Mouse (Mus musculus) splenic B cell, adult 2 months (primary cell): ENCODE results near the gene Scd3.
"Not testable (repeated sequence)": the region's sequence is repeated elsewhere in the genome, so short reads cannot be mapped to it uniquely, and the experiment has no call there.

Experiments
- DNase-seq: peaks from one replicate; pipeline ENCODE4 v3.0.0-alpha.2; 2011; ENCODE audit warnings: low read depth, low spot score
- H3K27me3 ChIP-seq: 2 replicates; pipeline ENCODE4 v1.6.1; 2012; ENCODE audit warnings: mild to moderate bottlenecking, low read length, moderate library complexity, mixed read lengths; ENCODE audit not compliant: control insufficient read depth, poor library complexity, insufficient read depth, severe bottlenecking
- H3K36me3 ChIP-seq: 2 replicates; pipeline ENCODE4 v1.6.1; 2012; ENCODE audit warnings: mild to moderate bottlenecking, low read length, moderate library complexity, mixed read lengths; ENCODE audit not compliant: control insufficient read depth, poor library complexity, insufficient read depth, severe bottlenecking

Scd3 gene

DNA sequence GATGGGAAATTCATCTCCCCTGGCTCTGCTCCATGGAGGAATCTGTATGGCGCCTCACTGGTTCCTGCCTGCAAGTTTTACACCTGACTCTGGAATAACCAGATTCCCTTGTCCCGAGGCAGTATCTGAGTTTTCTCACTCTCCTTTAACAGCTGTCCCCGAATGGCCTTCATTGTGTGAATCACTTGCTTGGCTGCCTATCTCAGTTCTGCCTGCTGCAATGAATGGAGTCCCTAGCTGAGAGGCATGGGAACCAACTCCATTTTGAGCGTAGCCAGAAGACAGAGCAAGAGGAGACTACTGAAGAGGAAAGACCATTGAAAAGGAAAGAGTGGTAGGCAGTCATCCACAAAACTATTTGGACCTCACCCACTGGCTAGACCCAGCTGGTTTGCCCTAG is 70.6 kb downstream of the Scd3 start:
- Histone ChIP-seq H3K36me3 (no peaks in the 10 kb centered on the region), H3K27me3 (no peaks in the 10 kb centered on the region)
- DNase-seq, result no peak

DNA sequence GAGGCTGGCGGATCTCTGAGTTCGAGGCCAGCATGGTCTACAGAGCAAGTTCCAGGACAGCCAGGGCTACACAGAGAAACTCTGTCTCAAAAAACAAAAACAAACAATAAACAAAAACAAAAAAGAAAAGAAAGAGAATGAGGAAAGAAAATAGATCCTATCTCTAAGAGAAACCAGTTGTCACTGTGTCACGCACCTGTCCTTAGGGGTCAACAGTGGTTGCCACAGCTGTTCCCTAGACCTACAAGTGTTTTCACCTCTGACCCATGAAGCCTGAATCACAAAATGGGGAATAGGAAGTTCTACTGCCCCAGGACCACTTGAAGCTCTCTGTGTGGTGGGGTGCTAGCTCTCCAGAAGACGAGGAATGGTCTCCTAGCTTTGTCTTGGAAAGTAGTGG is 71.4 kb downstream of the Scd3 start:
- DNase-seq, result no peak
- H3K36me3 ChIP-seq, result no peaks in the 10 kb centered on the region
- no peaks in the 10 kb centered on the region for H3K27me3 ChIP-seq

DNA sequence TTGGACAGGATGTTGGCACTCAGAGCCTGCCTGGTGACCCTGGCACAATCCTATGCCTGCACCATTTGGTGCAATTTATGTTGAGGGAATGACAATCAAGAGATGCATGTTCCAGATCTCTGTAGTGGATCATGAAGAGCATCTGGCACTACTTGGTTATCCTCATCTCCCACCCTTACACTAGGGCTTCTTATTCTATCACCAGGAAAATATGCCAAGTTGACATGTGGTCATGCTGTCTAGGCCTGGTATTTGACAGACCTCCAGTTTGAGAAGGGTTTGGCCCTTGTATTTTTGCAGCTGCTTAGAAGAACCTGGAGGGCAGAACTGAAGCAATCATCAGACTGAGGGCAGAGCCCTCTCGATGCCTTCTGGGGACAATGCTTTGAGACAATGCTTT is 72.3 kb downstream of the Scd3 start:
- Histone ChIP-seq H3K36me3 (no peaks in the 10 kb centered on the region), H3K27me3 (no peaks in the 10 kb centered on the region)
- no peak for DNase-seq

DNA sequence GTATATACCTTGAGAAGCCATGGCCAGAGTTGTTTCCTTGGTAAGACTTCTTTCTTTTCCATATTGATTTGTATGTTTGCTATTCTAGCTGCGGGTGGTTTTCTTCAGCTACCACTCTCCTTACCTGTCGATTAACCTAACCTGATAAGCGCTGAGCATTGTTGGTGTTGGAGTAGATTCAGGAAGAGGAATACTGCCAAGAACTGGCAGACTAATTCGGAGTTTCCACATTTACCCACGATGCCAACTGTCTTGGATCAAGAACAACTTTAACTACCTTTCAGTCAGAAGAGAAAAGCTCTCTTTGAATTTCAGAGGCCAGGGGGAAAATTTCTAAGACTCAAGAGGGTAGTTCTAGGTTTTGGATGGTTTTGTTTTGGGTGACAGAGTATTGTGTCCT is 73.8 kb downstream of the Scd3 start:
- Histone ChIP-seq H3K36me3 (no peaks in the 10 kb centered on the region), H3K27me3 (no peaks in the 10 kb centered on the region)
- no peak for DNase-seq

DNA sequence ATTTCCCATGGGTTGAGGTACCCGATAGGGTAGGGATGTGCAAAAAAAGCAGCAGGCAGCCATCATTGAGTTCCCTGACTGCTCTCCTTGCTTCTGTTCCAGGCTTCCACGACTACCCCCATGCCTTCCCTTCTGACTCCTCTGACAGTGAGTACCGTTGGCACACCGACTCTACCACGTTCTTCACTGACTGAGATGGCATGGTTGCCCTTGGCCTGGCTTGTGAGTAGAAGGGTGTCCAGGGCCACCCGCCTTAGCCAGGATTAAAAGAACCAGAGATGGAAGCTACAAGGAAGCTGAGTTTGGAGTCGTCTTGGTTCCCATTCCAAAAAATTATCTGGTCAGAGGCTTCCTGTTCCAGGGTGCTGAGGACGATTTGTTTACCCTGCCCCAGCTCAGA is 74.9 kb downstream of the Scd3 start:
- no peak for DNase-seq
- no peaks in the 10 kb centered on the region for H3K27me3 ChIP-seq
- H3K36me3 ChIP-seq, result no peaks in the 10 kb centered on the region

DNA sequence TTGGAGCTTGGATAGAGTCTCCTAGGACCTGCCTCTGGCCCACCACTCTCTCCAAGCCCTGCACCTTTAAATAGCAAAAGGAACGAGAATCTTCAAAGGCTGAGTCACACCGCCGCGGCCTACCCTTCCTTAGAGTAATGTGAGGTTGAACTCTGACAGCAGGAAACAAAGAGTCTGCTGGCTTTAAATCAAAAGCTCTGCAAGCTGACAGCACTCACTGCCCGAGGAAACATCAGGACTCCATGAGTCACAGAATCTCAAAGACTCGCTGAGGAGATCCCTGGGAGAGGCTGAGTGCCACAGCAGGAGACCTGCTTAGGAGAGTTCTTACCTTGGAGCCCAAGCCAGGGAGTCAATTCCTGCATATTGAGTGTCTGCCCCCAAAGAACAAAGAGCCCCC is 77.7 kb downstream of the Scd3 start:
- no peaks in the 10 kb centered on the region for H3K36me3 ChIP-seq
- no peaks in the 10 kb centered on the region for H3K27me3 ChIP-seq
- DNase-seq, result no peak

DNA sequence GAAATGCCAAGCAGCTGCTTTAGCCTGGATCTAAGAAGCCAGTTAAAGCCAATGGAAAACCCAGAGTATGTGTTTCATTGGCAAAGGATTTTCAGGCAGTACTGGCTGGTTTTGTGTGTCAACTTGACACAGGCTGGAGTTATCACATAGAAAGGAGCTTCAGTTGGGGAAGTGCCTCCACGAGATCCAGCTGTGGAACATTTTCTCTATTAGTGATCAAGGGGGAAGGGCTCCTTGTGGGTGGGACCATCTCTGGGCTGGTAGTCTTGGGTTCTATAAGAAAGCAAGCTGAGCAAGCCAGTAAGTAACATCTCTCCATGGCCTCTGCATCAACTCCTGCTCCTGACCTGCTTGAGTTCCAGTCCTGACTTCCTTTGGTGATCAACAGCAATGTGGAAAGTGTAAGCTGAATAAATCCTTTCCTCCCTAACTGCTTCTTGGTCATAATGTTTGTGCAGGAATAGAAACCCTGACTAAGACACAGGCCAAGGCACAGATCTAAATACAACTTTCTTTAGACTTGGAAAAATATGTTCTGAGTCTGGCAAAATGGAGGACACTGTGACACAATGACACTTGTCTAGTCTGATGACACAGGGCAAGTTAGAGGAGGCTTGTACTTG is 78.9 kb downstream of the Scd3 start:
- not testable (repeated sequence) for DNase-seq, H3K27me3 ChIP-seq, H3K36me3 ChIP-seq

DNA sequence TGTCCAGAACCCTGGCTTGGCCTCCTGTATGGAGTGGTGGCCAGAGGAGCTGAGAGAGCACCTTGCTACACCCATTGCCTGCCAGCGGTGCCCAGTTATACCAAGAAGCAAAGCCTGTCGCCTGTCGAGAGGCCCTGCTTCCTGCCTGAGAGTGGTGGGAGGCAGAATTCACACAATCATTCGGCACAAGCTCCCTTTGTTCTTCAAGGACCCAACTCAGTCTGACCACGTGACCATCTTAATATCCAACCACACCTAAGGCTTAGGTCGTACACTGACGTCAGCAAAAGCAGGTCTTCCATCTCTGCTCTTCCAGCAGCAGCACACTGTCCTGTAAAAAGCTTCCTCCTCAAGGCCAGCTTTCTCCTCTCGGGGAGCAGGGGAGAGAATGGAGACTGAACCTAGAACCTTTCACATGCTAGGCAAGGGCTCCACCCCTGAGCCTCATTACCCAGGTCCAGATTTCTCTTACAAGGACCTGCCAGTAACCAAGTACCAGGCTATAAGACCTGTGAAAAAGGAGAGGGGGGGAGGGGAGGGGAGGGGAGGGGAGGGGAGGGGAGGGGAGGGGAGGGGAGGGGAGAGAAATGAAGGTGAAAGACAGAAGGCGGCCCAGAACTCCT is 79.6 kb downstream of the Scd3 start:
- DNase-seq, result peak; percentile 67
- H3K36me3 ChIP-seq, result no peaks in the 10 kb centered on the region
- no peaks in the 10 kb centered on the region for H3K27me3 ChIP-seq

DNA sequence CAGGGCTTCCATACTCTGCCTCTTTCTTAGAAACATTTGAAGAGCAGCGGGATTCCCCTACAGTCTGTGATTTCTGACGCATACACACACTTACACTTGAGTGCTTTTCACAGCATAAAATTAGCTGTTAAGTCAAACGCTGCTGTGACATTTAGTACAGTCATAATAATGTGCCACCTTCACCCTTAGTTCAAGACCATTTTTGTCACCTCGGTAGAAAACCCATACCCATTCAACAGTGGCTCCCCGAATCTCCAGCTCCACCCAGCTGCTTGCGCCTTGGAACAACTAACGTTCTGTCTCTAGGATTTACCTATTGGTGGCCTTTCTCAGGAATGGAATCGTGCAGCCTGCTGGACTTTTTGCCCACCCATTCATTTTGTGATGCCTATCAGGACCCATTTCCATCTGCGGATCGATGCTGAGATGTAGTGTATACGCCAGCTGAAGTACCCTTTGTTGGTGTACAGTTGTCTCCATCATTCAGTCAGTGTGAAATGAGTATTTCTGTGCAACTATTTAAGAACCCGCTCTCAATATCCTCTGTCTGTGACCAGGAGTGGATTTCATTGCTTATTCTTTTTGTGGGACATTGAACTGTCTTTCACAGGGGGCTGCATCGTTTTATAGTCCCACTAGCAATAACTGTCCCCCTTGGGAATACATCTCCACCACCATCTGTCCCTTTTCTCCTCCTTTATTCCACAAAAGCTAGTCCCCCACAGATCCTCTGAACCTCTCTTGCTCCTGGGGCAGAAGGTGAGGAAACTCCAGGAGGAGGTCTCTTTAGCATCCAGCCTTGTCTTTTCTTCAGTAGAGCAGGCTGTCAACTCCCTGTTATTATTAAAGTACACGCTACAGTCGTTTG is 80.3 kb downstream of the Scd3 start:
- H3K36me3 ChIP-seq, result no peaks in the 10 kb centered on the region
- peak; percentile 88 for DNase-seq
- H3K27me3 ChIP-seq, result no peaks in the 10 kb centered on the region

DNA sequence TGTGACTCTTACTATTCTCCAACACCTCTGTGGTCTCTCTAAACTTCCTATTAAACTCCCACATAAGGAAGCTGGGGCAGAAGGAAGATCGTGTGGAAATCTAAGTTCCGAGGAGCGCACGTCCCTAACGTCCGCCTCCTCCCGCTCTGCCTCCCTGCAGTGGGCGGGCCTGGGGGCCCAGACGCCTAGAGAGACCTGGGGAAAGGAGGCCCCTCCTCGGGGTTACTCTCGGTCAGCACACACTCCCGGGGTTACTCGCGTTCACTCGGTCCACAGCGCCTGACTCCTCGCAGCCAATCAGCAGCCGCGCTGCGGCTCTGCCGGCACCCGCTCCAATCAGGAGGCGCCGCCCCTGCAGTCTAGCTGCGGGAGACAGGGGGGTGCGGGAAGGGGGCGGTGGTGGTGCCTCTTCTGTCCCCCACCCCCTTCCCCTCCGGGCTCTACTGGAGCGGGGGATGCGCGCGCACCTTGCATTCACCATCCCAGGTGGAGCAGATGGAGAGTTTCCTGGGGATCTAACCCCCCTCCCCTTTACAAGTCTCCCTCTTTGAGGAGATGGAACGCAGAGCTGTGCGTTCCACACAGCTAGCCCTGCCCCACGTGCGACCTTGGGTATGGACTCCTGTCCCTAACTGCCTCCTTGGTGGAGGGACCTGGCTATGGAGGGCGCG is 81.1 kb downstream of the Scd3 start:
- peak; percentile 94 for DNase-seq
- no peaks in the 10 kb centered on the region for H3K27me3 ChIP-seq
- H3K36me3 ChIP-seq, result no peaks in the 10 kb centered on the region

DNA sequence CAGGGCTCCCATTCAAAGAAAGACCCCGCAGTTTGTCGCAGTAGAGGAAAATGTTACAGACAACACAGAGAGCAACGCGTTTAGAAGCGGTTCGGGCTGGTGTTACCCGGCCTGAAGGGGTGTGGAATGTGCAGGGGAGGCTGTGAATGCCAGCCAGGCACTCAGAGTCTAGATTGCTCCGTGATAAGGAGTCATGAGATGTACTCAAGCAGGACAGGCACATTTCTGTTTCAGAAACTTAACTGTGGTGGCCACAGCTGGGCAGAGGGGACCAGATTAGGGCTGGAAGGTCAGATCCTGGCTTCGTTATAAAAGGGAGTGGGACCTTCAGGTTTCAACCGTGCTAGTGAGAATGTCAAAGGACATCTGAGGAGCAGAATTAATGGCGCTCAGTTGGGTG is 81.7 kb downstream of the Scd3 start:
- no peaks in the 10 kb centered on the region for H3K27me3 ChIP-seq
- no peak for DNase-seq
- H3K36me3 ChIP-seq, result no peaks in the 10 kb centered on the region

DNA sequence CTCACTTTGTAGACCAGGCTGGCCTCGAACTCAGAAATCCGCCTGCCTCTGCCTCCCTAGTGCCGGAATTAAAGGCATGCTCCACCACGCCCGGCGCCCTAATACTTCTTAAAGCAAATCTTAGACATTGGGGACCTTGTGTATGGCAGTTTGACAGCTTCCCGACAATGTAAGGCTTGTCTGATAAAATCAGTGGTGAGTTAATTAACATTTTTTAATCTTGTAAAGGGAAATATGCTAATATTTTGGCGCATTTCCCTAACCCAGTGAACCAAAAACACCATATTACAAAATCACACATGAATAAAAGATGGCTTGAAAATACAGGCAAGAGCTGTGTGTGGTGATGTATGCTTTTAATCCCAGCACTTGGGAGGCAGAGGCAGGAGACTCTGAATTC is 82.5 kb downstream of the Scd3 start:
- no peak for DNase-seq
- no peaks in the 10 kb centered on the region for H3K27me3 ChIP-seq

DNA sequence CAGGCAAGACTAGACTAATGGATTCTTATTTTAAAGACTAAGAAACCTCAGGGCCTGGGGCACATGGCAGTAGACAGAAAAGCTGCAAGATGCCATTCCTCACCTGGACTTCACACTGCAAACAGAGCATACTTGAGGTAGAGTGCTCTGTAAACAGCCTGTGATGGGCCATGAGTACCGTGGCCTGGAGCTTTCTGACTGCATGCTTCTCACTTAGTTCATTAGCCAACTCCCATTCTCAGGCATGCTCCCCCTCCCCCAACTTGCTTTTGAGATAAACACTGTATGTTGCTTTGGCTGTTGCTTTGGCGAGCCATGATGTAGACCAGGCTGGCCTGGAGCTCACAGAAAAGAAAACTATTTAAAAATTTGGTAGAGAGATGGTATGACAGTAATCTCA is 83.0 kb downstream of the Scd3 start:
- DNase-seq, result no peak
- H3K36me3 ChIP-seq, result no peaks in the 10 kb centered on the region
- no peaks in the 10 kb centered on the region for H3K27me3 ChIP-seq

More for the DNA sequence above, 82.5 kb downstream of the Scd3 start:
- H3K36me3 ChIP-seq, result no peaks in the 10 kb centered on the region

DNA sequence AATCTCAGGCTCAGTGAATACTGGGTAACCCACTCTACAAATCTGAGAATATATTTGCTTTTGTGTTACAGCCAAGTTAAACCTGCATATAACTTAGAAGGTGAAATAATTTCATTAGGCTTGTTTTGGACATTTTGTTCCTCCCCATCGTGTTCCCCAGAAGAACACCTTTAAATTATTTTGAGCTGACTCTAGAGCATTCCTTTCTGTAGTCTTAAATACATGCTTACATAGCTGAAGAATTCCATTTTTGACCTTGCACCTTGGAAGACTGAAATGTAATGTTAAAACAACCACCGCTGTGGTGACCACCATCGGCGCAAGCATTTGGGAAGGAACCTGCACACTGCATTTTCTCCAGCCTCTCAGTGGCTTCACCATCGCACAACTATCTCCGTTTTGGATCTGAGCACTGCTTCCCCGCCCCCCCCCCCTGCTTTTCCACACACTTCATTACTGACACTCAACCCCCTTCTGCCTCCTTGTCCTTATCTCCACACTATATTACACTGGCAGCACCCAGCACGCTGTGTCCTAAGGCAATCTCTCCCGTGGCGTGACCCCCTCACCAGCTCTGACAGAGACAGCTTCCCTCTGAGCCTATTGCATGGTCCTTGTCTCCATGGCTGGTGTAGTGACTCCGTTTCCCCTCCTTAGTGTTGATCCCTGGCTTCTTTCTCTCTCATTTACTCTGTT is 84.5 kb downstream of the Scd3 start:
- DNase-seq, result no peak
- H3K27me3 ChIP-seq, result no peaks in the 10 kb centered on the region

More for the DNA sequence above, 84.5 kb downstream of the Scd3 start:
- no peaks in the 10 kb centered on the region for H3K36me3 ChIP-seq
